22 mouse cellular contexts compared by ENCODE assay signal in genomic region chr5:111820963-111821362, GRCm38 (mm10).
A peak's percentile ranks its signal among the peaks of the same experiment; 100 is the strongest.
DNase-seq lines count a peak whose midpoint lies in the region; ATAC-seq lines count a peak whose summit lies in the region.
"Had no signal": no experiment of that assay in that cellular context is flagged by ENCODE, and none has a peak within 500 bp of the region (broad histone marks: within the 10 kb centered on the region; RNA-seq: fewer than 3 reads in every experiment).

No protein-coding gene starts in this region.

- intact Hi-C loops in left cerebral cortex, postnatal 36 days (cut with DNase I) = no loop called here

- DNase-seq in frontal cortex, postnatal 36 days (ENCODE audit: low spot score in 2 of 2) = peak; percentile 40 to 52
- no peak for DNase-seq in frontal cortex, postnatal 25 days (ENCODE audit: low spot score in 2 of 2)
- DNase-seq in NIH3T3 (ENCODE audit: low read depth) = peak; percentile 44
- peak; percentile 26 to 35 for DNase-seq in left cerebral cortex, postnatal 36 days (ENCODE audit: low spot score in 2 of 2)
- DNase-seq in right cerebral cortex, postnatal 25 days = peak; percentile 60
- no peak for DNase-seq in adrenal gland, postnatal 14 days
- DNase-seq: cerebellum, adult 18-20 months; gastrocnemius, postnatal 25 days; heart, adult 11 months; kidney, adult 18-20 months; kidney, postnatal 25 days; liver, postnatal 0 days; lung, postnatal 4 days; retina, postnatal 1 day; spleen, adult 18-20 months; thymus, postnatal 36 days had no signal

- no peak for ATAC-seq in megakaryocyte progenitor cell, adult 5-6 weeks (replicated peaks; ENCODE audit: poor library complexity)
- ATAC-seq: forebrain, embryonic 16.5 days; hindbrain, embryonic 16.5 days; liver, embryonic 12.5 days; liver, postnatal 0 days; lung, postnatal 0 days; midbrain, embryonic 13.5 days had no signal

Comparison
In these comparisons a context has a peak if more than half of its experiments do, and no peak if none do; other contexts are left out.
1. DNase-seq: peak in frontal cortex, postnatal 36 days (2 of 2), NIH3T3 (single experiment), left cerebral cortex, postnatal 36 days (2 of 2) and right cerebral cortex, postnatal 25 days (single experiment); none in frontal cortex, postnatal 25 days (0 of 2) and adrenal gland, postnatal 14 days (single experiment).